Mouse (Mus musculus) thymus, adult 2 months (tissue): ENCODE results near the gene Atp1a2. TPM values are rescaled to one million over a fixed set of nuclear protein-coding genes. Genes with fewer than 3 reads are reported as not detected.

Experiments used
- DNase-seq: peaks from one replicate; pipeline ENCODE4 v3.0.0; 2021
- H3K27ac ChIP-seq: fragments of 200-500 bp; 2 replicates; pipeline ENCODE4 v1.5.1; 2012; ENCODE audit warnings: low read length, control low read depth; ENCODE audit not compliant: control insufficient read depth, insufficient read depth
- H3K27me3 ChIP-seq: fragments of 200-500 bp; 2 replicates; pipeline ENCODE4 v1.6.1; 2012; ENCODE audit warnings: mild to moderate bottlenecking, low read length, moderate library complexity, mixed read lengths; ENCODE audit not compliant: control insufficient read depth, insufficient read depth
- H3K36me3 ChIP-seq: fragments of 200-500 bp; 2 replicates; pipeline ENCODE4 v1.6.1; 2012; ENCODE audit warnings: mild to moderate bottlenecking, low read length, moderate library complexity; ENCODE audit not compliant: control insufficient read depth, insufficient read depth
- H3K4me1 ChIP-seq: fragments of 200-500 bp; replicated peaks from 2 replicates; pipeline ENCODE4 v1.6.1; 2012; ENCODE audit warnings: low read length; ENCODE audit not compliant: control insufficient read depth, insufficient read depth
- H3K4me3 ChIP-seq: fragments of 200-500 bp; 2 replicates; pipeline ENCODE4 v1.5.1; 2012; ENCODE audit warnings: mild to moderate bottlenecking, low read length, control low read depth, moderate library complexity; ENCODE audit not compliant: control insufficient read depth, insufficient read depth
- CTCF ChIP-seq: fragments of 200-500 bp; IDR thresholded peaks from 2 replicates; pipeline ENCODE4 v1.5.1; 2012; ENCODE audit warnings: mild to moderate bottlenecking, control low read depth, low read length, moderate library complexity, borderline replicate concordance; ENCODE audit not compliant: control insufficient read depth, poor library complexity, insufficient read depth; ENCODE audit errors: extremely low read depth
- POLR2A ChIP-seq: fragments of 200-500 bp; IDR thresholded peaks from 2 replicates; pipeline ENCODE4 v1.6.1; 2012; ENCODE audit warnings: mild to moderate bottlenecking, low read length, control low read depth, moderate library complexity; ENCODE audit not compliant: control insufficient read depth, poor library complexity, insufficient read depth; ENCODE audit errors: extremely low read depth
- WGBS: fragments of 180-500 bp; shearing (Covaris S2); methylation state at CpG from one replicate; pipeline ENCODE4 v1.1.7; 2018; 5-methylcytosine and 5-hydroxymethylcytosine counted together
- polyA plus RNA-seq: library from polyadenylated mRNA; depleted of rRNA; stranded (reverse); fragments of >200 nt; gene quantifications from 2 replicates; pipeline ENCODE4 v1.2.3, GENCODE M21; 2012

The Atp1a2 gene
- polyA plus RNA-seq, 1 experiment: 28.5 TPM

- TF ChIP-seq POLR2A (no peak), CTCF (no peak)
- H3K27ac ChIP-seq: no peak overlapping the region
- no peak overlapping the region for H3K4me3 ChIP-seq
- H3K27me3 ChIP-seq: no peaks in the 10 kb centered on the region
- DNase-seq: no peak
- H3K4me1 ChIP-seq: no peaks in the 10 kb centered on the region
- 82% methylated on average over 5 of the region's 5 CpGs for WGBS
- no peaks in the 10 kb centered on the region for H3K36me3 ChIP-seq
Measured at GRCm38 (mm10) chr1:172300247-172300646, 2.4 kb upstream of the Atp1a2 start.

- Histone ChIP-seq H3K36me3 (no peaks in the 10 kb centered on the region), H3K4me1 (no peaks in the 10 kb centered on the region), H3K27ac (no peak overlapping the region), H3K27me3 (no peaks in the 10 kb centered on the region), H3K4me3 (no peak overlapping the region)
- TF ChIP-seq CTCF (no peak), POLR2A (no peak)
- no peak for DNase-seq
- 91% methylated on average over 7 of the region's 7 CpGs for WGBS
Measured at GRCm38 (mm10) chr1:172299528-172299927, 1.7 kb upstream of the Atp1a2 start.

- no peaks in the 10 kb centered on the region for H3K4me1 ChIP-seq
- no peaks in the 10 kb centered on the region for H3K36me3 ChIP-seq
- no peak overlapping the region for H3K4me3 ChIP-seq
- no peak for DNase-seq
- WGBS: 90% methylated on average over 6 of the region's 6 CpGs
- H3K27ac ChIP-seq: no peak overlapping the region
- no peak for TF ChIP-seq POLR2A
- no peak for TF ChIP-seq CTCF
- no peaks in the 10 kb centered on the region for H3K27me3 ChIP-seq
Measured at GRCm38 (mm10) chr1:172296816-172297510, 901 bp downstream of the Atp1a2 start.

GRCm38 (mm10) chr1:172295751-172296197, 2.1 kb downstream of the Atp1a2 start:
- no peaks in the 10 kb centered on the region for H3K36me3 ChIP-seq
- H3K27ac ChIP-seq: no peak overlapping the region
- TF ChIP-seq POLR2A (no peak), CTCF (no peak)
- no peak for DNase-seq
- WGBS: 90% methylated on average over 4 of the region's 4 CpGs
- H3K27me3 ChIP-seq: no peaks in the 10 kb centered on the region
- no peak overlapping the region for H3K4me3 ChIP-seq
- H3K4me1 ChIP-seq: no peaks in the 10 kb centered on the region

GRCm38 (mm10) chr1:172293449-172293848, 4.4 kb downstream of the Atp1a2 start:
- H3K27ac ChIP-seq: no peak overlapping the region
- no peaks in the 10 kb centered on the region for H3K27me3 ChIP-seq
- H3K4me1 ChIP-seq: no peaks in the 10 kb centered on the region
- 90% methylated on average over 11 of the region's 11 CpGs for WGBS
- no peaks in the 10 kb centered on the region for H3K36me3 ChIP-seq
- DNase-seq: no peak
- no peak for TF ChIP-seq POLR2A
- no peak for TF ChIP-seq CTCF
- H3K4me3 ChIP-seq: no peak overlapping the region

GRCm38 (mm10) chr1:172292880-172293279, 5.0 kb downstream of the Atp1a2 start:
- H3K27me3 ChIP-seq: no peaks in the 10 kb centered on the region
- H3K36me3 ChIP-seq: no peaks in the 10 kb centered on the region
- TF ChIP-seq POLR2A (no peak), CTCF (no peak)
- no peak for DNase-seq
- 96% methylated on average over 2 of the region's 2 CpGs for WGBS
- H3K4me3 ChIP-seq: no peak overlapping the region
- H3K4me1 ChIP-seq: no peaks in the 10 kb centered on the region
- H3K27ac ChIP-seq: no peak overlapping the region

- WGBS: 90% methylated on average over 3 of the region's 3 CpGs
- Histone ChIP-seq H3K36me3 (no peaks in the 10 kb centered on the region), H3K27me3 (no peaks in the 10 kb centered on the region)
Measured at GRCm38 (mm10) chr1:172289617-172289946, 8.3 kb downstream of the Atp1a2 start.

More at GRCm38 (mm10) chr1:172289617-172289946, 8.3 kb downstream of the Atp1a2 start:
- no peak for DNase-seq
- Histone ChIP-seq H3K4me3 (no peak overlapping the region), H3K27ac (no peak overlapping the region), H3K4me1 (no peaks in the 10 kb centered on the region)
- no peak for TF ChIP-seq POLR2A
- TF ChIP-seq CTCF: no peak
